Mouse (Mus musculus) kidney, postnatal 4 days (tissue): Measurements from ENCODE around the gene Zfp715.
A peak's percentile ranks its signal among the peaks of the same experiment; 100 is the strongest.
"Not testable (repeated sequence)": the region's sequence is repeated elsewhere in the genome, so short reads cannot be mapped to it uniquely, and the experiment has no call there.

ENCODE experiments used
- DNase-seq, 2 experiments: peaks; one replicate each; pipeline ENCODE4 v3.0.0; 2021; ENCODE audit warnings: mixed read lengths in 2 of 2

Zfp715 gene

GRCm38 (mm10) chr7:43313013-43313428 lies at the start of gene Zfp715:
Gene Zfp715, minus strand, starts transcription at chr7:43313294.
- peak; percentile 89 to 94 for DNase-seq

DNA sequence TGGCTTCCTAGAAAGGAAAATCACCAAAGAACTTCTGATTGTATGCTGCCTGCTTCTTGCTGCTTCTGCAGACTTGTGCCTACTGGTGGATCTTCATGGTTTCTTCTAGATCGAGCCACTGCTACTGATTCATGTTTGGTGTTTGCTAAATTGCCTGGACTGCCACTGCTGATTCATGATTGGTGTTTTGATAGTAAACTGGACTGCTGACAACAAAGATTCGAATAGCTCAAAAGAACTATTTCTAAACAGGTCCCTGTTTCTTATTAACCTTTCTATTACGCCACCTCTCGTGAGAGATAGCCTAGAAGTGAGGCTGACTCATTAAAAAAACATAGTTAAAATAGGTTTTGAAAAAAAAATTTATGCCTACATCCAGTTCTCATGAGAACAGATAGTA lies 48.9 kb upstream of the Zfp715 start:
- no peak for DNase-seq

- no peak for DNase-seq
These were observed 48.3 kb upstream of the Zfp715 start for GRCm38 (mm10) chr7:43361442-43361841.

DNA sequence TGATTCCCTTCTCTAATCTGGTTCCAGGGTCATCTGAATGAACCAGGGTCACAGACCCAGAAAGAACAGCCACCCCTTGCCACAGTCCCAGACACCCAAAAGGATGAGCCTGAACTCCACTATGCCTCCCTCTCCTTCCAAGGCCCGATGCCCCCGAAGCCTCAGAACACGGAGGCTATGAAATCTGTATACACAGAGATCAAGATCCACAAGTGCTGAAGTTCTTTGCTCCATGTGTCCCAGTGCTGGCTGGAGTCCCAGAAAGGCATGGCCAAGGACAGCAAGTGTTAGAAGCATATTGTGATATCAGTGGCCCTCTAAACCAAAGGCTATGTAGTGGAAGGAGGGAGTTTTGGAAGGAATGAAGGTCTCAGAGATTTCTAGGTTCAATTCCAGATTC lies 45.5 kb upstream of the Zfp715 start:
- no peak for DNase-seq

DNA sequence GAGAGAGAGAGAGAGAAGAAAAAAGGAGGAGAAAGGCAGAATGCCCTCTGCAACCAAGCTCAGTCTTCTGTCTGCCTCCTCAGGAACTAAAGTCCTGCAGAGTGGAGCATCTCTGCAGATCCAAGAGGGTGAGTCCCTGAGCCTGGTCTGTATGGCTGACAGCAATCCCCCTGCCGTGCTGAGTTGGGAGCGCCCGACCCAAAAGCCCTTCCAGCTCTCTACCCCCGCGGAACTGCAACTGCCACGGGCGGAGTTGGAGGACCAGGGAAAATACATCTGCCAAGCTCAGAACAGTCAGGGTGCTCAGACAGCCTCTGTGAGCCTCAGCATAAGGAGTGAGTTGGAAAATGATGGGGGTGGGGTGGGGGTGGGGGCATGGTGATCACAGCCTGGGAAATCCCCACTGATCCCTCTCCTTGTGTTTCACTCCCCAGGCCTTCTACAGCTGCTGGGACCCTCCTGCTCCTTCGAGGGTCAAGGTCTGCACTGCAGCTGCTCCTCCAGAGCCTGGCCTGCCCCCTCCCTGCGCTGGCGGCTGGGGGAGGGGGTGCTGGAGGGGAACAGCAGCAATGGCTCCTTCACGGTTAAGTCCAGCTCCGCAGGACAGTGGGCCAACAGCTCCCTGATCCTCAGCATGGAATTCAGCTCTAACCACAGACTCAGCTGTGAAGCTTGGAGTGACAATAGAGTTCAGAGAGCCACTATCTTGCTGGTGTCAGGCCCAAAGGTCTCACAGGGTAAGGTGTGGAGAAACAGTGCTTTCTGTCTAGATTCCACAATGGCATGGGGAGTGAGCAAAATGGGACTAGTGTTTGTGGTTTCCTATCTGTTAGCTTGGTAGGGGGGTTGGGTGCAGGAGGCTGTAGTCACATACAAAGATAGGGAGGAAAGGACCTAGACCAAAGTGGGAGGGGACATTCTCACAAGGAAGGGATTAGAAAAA lies 42.1 kb upstream of the Zfp715 start:
- DNase-seq, result peak; percentile 5 to 9

GRCm38 (mm10) chr7:43353758-43354157 lies 40.7 kb upstream of the Zfp715 start:
- no peak for DNase-seq

GRCm38 (mm10) chr7:43353118-43353517 lies 40.0 kb upstream of the Zfp715 start:
- DNase-seq, result no peak

DNA sequence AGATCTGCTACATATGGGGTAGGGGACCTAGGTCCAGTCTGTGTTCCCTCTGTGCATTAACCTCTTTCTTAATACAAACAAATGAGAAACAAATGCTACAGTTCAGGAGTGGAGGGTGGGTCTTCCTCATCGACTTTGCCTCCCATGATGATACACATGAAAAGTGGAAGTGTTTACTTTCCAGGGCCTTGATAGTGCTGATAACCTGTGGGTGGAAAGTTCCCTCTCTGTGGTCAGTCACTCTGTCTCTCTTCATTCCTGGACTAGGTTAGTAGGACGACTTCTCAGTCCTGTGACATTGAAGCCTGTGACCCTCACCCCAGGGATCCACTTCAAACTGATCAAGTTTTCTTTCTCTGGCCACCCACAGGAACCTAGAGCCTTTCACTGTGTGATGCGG lies 38.1 kb upstream of the Zfp715 start, which contains the start of gene Siglecf:
Gene Siglecf (plus strand): TSS at position 188 of the 400 bp plus-strand sequence.
- DNase-seq, result no peak

GRCm38 (mm10) chr7:43349623-43350022 lies 36.5 kb upstream of the Zfp715 start:
- DNase-seq, result not testable (repeated sequence)

GRCm38 (mm10) chr7:43346571-43346970 lies 33.5 kb upstream of the Zfp715 start:
- DNase-seq, result no peak

GRCm38 (mm10) chr7:43346148-43346547 lies 33.1 kb upstream of the Zfp715 start:
- no peak for DNase-seq

DNA sequence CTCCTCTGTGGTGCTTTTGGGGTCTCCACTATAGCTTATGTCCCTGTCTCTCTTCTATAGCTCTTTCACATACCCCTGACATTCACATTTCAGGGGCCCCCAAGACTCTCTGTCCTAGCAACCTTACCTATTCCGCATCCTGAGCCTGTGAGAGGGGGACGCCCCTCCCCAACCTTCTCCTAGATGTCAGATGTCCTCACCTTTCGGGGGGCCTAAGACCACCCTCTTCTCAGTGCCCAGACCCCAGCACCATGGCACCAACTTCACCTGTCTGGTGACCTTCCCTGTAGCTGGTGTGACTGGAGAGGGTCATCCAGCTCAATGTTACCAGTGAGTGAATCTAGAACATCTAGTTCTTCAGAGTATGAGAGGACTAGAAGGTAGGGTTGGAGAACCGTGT lies 31.4 kb upstream of the Zfp715 start:
- DNase-seq, result no peak

GRCm38 (mm10) chr7:43344020-43344419 lies 30.9 kb upstream of the Zfp715 start:
- DNase-seq, result no peak

DNA sequence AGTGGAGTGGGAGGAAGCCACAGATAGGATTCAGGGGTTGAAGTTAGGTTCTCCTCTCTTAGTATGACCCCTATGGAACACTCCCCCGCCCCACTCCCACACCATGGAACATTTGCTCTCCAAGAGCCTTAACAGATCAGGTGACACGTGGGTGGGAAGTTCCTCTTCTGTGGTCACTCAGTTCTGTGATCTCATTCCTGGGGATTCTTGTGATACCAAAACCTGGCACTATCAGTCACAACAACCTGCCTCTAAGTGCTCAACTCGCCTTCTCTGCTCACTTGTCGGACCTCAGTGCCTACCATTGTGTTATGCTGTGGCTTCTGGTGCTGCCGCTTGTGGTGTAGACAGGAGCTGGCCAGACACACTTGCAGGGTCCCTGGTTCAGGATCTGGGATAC lies 30.1 kb upstream of the Zfp715 start:
- peak; percentile 4 to 6 for DNase-seq

- no peak for DNase-seq
These were observed 27.7 kb upstream of the Zfp715 start for GRCm38 (mm10) chr7:43340771-43341170.

DNA sequence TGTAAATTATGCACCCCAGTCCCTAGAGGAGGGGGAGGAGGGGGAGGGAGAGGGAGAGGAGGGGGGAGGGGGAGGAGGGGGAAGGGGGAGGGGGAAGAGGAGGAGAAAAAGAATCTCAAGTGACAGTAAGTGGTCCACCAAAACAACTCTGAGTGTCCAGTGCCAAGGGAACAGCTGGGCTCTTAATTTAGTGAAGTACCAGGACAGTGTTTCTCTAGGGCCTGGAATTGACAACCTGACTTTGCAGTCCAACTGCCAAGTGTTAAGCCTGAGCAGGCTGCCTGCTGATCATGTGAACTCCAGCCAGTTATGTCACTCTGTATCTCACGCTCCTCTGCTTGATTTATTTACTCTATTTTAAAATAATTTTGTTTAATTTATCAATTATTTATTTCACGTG lies 20.8 kb upstream of the Zfp715 start:
- DNase-seq, result no peak

- peak; percentile 43 to 60 for DNase-seq
These were observed 20.1 kb upstream of the Zfp715 start for GRCm38 (mm10) chr7:43333203-43333602.

GRCm38 (mm10) chr7:43328101-43328500 lies 15.0 kb upstream of the Zfp715 start:
- DNase-seq, result no peak

DNA sequence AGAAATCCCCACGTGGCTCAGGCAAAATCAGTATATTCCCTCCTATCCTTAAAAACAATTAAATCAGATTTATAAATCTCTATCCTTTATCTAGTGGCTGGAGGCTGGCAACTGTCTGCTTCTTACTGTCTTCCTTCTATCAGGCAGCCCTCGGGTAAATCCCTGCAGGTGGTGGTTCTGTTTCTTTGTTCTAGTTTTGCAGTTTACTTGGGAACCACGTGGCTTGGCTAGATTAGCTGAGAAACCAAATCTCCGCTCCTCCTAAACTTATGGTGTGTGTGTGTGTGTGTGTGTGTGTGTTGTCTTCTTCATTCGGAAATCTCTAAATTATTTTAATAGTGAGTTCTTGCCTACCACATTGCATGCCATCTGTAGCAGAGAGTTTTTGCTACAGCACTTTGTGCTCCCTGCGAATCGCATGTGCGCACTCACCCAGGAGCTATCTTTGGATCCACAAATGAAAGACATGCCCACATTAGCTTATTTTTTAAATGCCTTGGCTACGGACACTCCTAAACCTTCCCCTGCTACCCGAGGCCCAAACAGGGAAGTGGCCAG lies 13.2 kb upstream of the Zfp715 start:
- DNase-seq, result no peak

- no peak for DNase-seq
These were observed 595 bp downstream of the Zfp715 start for GRCm38 (mm10) chr7:43312386-43313012.

DNA sequence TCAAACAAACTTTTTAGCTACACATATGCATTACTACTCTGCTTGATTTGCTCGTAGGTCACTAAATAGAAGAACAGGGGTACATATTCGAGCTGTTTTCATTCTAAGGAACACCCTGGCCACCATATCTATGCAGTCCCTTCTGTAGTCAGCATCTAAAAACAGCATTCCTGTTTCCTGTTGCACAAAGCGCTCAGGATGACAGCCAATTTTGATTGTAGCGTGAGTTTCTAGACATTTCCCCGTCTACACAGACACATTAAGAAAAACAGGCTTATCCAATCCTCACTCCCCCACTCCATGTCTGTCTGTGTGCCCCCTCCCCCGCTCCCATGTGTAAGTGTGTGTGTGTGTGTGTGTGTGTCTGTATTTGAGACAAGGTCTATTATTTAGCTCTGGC lies 1.5 kb downstream of the Zfp715 start:
- no peak for DNase-seq

DNA sequence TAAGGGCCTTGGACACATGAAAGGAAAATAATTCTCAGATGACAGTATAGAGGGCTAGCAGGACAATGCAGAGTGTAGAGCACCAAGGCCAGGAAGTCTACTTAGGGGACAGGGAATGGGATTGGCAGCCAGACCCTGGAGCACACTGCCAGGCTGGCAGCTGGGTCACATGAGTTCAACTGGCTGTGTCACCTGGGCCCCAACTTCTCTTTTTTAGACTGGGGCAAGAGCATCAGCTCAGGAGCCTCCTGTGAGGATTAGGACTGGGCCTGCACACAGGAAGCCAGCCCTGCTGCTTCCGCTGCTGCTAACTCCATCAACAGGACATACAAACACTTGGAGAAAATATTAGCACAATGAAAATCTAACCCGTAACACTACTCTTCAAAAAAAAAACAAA lies 4.0 kb downstream of the Zfp715 start:
- no peak for DNase-seq

GRCm38 (mm10) chr7:43305235-43305634 lies 7.9 kb downstream of the Zfp715 start:
- no peak for DNase-seq

DNA sequence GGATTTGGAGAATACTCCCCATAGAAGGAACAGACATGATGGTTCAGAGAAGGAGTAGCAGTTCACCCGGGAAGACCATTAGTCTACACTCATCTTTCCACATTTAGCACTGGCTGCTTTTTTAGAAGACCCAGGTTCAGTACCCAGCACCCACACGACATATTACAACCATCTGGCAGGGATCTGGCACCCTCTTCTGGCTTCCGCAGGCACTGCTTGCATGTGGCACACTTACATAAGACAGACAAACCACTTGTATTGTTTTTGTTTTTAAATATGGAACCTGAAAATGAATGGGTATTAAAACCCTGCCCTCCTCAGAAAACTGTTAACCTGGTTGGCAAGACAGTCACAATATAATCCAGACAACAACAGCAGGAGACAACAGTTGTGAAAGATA lies 21.6 kb downstream of the Zfp715 start:
- DNase-seq, result no peak
